Mouse (Mus musculus): Measurements from ENCODE around the gene Wnk2.
"Not testable (repeated sequence)": the region's sequence is repeated elsewhere in the genome, so short reads cannot be mapped to it uniquely, and the experiment has no call there.

Gene Wnk2

DNA sequence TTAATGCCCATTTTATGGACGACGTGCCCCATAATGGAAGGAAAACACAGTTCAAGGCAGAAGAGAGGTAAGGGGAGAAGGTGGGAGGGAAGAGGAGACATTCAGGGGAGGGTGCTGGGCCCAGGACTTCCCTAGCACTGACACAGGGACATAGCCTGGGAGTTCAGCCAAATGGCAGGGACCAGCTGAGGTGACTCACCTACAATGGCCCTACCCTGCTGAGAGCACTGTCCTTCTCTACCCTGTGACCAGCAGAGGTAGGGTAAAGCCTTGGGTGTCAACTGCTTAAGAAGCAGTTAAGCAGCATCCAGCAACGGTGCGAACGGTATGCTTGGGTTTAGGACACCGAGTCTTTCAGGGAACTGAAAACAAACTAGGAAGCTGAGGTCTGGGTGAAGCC lies 58.9 kb downstream of the Wnk2 start:
- DNase-seq = no peak

DNA sequence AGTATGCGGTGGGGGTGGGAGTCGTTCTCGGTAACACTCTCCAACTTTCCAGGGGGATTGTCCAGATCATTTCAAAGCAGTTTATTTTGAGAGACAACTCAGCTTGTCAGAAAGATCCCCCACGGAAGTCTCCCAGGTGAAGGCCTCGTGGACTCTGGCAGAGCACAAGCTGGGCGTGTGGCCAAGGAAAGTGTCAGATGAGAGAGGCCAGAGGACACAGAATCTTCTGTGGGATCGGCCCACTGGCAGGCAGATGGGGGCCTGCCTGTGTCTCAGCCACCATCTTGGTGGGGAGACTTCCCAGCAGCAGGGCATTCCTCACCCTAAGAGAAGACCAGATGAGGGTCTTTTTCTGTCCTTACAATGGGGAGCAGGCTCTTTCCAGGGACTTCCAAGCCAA lies 60.4 kb downstream of the Wnk2 start:
- DNase-seq = no peak

DNA sequence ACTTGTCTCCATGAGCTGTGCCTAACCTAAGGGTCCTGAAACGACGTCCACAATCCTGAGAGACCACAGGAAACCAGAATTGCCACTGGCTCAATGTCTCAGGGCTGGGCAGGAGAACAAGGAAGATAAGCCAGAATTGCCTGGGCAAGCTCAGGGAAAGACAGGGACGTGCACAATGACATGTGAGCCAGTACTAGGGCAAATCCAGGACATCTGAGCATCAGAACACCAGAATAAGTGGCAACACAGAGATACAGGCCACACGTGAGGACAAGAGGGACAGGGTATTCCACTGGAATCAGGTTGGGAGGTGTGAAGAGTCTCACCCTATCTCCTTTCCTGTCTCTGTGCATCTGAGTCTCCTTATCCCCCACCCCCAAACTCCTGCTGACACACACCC lies 61.4 kb downstream of the Wnk2 start:
- no peak for DNase-seq

DNA sequence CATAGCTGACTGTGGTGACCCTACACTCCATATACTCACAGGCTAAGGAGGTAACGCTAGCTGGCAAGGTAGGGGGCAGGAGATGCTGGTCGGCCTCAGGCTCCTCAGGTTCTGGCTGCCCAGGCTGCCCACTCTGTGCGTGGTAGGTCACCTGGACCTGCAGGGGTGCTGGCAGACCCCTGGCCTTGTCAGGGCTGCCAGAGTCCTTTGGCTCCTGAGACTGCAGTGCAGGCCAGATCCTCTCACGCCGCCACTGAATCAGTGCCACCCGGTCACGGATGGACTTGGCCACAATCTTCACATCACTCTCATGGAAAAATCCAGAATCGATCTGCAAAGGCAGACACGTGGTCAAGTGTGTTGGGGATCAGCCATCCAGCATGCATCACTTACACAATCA lies 62.6 kb downstream of the Wnk2 start:
- no peak for DNase-seq

DNA sequence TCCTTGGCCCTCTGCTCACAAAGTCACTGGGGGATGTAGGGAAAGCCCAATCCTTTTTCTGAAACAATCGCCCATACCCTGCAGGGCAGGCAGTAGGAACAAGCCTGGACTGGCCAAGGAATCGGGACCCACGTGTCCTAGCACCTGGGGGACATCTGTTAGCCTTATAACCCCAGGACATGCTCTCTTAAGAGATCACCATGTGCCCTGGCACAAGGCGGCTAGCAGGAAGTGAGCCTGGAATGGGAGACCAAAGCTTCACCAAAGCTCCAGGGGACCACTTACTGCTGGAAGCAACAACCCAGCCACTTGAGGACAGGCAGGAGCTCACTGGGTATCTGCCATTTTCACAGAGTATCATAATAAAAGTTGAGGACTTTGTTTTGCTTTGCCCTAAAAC lies 63.0 kb downstream of the Wnk2 start:
- no peak for DNase-seq

DNA sequence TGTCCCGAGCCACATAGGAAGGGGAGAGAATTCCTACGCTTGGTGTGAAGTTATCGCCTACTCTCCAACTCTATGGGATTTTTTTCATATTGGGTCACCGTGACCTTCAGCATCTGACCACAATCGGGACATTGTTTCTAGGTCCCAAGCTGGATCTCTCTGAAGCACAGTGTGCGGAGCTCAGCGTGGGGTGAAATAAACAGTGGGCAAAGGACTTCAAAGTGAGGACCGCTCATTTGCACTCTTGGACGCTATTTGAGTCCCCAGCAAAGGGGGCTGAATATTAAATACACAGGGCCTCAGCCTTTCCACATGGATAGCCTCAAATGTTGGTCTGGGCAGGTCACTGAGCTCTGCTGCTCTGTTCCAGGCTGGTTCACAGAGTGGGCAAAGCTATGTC lies 63.9 kb downstream of the Wnk2 start:
- no peak for DNase-seq

DNA sequence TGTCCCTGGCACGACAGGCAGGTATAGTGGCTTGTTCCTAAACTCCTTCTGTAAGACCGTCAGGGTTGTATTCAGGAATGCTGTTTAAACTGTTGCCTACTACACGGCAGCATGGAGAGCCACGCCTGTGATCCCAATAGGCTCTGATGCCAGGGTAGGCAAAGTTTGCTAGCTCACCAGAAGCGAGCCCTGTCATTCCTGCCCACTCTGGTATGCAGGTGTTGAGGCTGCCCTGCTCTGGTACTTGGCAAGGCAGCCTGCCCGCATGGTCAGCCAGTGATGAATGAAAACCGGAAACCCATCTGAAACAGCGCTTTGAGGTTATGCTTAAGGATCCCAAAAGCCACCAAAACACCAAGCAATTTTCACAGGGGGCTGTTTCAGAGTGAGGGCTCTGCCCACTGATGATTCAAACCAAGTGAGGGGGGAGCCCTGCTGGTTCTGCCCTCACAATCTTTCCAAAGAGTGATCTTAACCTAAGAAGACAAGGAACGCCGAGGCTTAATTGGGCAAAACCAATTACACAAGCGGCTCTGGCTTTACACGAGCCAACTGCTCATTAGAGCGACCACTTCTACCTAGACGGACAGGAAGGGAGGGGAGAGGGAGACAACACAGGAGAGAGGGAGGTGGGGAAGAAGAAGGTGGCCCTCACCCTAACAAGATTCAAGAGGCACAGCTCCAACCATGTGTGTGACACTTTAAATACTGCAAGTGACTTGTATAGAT lies 65.5 kb downstream of the Wnk2 start:
- DNase-seq = no peak

DNA sequence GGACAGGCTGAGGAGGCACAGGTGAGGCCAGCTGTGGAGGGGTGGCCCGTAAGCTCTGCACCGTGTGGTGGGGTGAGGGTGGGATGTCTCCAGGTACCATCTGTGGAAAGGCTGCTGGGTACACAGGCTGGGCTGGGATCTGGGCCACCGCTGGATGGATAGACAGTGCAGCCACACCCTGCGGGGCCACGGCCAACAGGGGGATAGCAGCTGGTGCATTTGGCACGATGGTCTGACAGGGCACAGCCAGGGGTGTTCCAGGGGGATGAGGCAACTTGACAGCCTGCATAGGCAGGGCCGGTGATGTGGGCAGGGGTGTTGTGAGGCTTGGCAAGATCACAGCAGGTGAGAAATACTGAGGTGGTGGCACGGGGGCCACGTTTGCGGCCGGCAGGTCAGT lies 71.6 kb downstream of the Wnk2 start:
- DNase-seq = no peak

DNA sequence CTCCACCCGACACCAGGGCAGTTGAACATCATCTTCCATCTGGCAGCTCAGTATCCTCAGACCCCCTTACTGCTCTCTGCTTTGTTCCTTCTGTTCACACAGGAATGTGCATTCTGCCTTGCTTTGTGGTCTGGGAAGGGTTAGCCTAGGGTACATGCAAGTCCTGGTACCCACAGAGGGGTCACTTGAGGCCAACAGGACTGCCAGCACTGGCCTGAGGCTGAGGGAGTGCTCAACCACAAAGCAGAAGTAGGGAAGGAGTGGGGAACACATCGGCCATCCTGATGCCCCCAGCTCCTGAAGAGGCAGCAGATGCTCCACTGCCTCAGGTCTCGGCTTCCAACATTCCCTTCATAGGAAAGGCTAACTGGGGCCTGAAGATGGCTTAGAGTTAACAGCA lies 72.4 kb downstream of the Wnk2 start:
- no peak for DNase-seq

DNA sequence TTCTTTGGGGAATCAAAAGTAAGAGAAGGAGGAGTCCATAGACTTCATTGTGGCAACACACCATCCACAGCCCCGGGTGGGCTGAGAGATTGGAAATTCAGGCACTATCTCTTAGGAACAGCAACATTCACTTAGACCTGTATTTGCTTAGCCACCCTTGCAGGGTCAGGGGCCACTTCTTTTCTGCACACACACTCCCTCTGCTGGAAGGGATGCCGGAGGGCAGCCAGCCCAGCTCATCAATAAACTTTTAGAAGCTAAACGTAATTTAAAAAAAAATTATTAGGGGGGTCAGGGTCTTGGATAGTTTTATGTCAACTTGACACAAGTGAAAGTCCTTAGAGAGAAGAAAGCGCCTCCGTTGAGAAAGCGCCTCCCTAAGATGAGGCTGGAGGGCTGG lies 74.5 kb downstream of the Wnk2 start:
- DNase-seq = no peak

DNA sequence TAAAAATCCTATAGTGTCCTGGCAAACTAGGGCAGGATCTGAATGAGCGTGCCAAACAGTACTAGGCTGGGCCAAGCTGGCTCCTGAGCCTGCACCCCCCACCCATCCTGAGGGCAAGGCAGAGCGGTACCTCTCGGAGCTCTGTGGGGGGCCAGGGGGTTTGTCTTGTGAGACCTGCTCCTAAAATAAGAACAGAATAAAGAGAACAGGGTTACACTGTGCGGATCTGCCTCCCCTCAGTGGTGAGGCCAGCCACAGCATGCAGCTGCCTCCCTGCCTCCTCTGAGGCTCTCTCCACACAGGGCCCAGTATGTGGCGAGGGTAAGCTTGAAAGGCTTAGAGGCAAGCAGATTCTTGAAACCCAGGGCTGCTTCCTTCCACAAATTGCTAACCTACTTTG lies 76.0 kb downstream of the Wnk2 start:
- DNase-seq = no peak

DNA sequence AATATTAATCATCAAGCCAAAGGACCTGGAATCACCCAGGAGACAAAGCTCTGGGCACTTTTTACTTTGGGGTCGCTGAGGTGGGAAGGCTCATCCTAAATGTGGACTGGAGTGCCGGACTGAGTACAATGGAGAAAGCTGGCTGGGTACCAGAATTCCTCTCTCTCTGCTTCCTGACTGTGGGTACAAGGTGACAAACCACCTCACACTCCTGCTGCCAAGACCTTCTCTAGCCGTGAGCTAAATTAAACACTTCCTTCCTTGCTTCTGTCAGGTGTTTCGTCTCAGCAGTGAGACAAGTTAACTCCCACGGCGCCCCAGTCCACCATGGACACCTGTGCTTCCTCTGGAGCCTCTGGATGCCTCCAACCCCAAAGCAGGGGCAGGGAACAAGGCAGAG lies 77.8 kb downstream of the Wnk2 start:
- no peak for DNase-seq

DNA sequence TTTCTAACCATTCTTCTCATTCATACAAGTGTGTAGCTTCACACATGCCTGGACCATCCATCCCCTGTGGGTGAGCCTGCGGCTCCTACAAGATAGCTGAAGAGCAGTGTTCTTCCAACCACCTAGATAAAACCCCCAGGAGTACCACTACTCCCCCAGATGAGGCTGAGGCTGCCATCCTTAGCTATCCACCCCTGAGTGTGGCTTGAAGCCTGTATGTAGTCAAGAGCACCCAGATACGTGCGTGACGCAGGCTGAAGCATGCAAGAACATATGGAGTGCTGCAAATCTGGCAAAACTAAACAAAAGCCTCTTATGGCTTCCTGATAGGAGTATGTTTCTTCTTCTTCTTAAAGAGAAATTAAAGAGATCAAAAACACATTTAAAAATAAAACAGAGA lies 78.4 kb downstream of the Wnk2 start:
- no peak for DNase-seq

DNA sequence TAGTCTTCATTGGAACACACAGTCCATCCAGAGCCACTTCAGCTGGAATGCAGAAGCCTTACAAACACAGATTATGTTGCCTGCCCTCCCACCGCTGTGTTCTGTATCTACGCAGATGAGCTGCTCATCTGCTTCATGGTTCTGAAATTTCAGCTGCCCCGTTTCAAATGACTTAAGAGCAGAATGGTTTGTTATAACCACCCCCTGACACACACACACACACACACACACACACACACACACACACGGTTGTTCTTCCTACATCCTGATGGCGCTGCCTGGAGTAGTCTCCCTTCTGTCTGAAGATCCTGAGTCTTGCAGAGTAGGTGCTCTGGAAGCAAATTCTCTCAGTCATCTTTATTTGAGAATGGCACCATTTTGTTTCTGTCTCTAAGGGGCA lies 83.6 kb downstream of the Wnk2 start:
- no peak for DNase-seq

DNA sequence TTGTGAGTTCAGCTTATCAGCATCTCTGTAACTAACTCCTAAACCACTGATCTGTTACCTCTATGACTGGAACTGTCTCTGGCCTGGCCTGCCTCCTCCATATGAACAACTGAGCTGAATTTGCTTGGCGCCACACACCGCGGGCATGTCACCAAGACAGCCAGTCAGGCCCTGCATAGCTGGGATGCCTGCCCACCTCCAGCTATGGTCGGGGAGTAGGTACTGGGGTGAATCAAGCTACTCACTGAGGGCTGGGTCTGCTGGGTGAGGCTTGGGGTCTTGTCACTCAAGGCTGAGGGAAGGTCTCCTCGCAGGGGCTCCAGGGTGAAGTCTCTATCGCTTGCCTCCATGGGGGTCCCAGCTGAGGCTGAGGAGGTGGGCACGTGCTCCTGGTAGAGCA lies 87.4 kb downstream of the Wnk2 start:
- no peak for DNase-seq

DNA sequence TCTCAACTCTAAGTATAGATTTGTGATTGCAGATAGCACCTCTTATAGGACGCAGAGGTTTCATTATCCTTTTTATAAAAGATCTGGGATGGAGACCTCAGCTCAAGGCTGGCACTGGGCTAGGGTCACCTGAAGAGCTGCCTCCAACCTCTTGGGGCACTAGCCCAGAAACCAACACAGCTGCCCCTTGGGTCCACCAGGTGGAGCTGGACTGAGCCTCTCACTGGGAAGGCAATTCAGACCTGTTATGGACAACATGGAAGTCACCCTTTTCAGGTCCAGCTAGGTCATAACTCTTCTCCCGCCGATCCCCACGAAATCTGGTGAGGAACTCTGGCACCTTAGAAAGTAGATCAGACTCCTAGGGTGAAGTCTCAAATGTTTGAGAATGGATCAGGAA lies 89.3 kb downstream of the Wnk2 start:
- peak; percentile 21 to 39 for DNase-seq

DNA sequence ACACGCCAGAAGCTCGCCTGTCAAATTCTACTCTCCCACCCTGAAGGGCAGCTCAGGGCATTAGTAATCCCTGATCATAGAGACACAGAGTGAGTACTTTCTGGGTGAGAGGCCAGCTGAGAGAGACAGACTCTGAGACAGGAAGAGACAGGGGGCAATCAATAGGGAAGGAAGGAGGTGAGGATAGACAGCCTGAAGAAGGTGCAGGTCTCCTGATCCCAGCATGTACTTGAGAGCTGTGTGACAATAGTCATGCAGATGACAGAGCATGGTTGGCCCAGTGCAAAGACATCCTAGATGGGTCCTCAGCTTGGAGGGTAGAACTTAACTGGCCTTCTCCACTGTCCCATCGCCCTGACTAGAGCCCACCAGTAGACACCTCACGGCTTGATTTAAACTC lies 91.5 kb downstream of the Wnk2 start:
- DNase-seq = no peak

DNA sequence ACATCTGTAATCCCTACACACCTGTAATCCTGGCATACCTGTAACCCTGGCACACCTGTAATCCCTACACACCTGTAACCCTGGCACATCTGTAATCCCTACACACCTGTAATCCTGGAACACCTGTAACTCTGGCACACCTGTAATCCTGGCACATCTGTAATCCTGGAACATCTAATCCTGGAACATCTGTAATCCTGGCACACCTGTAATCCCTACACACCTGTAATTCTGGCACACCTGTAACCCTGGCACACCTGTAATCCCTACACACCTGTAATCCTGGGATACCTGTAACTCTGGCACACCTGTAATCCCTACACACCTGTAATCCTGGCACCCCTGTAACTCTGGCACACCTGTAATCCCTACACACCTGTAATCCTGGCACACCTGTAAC lies 93.1 kb downstream of the Wnk2 start:
- DNase-seq = not testable (repeated sequence)

DNA sequence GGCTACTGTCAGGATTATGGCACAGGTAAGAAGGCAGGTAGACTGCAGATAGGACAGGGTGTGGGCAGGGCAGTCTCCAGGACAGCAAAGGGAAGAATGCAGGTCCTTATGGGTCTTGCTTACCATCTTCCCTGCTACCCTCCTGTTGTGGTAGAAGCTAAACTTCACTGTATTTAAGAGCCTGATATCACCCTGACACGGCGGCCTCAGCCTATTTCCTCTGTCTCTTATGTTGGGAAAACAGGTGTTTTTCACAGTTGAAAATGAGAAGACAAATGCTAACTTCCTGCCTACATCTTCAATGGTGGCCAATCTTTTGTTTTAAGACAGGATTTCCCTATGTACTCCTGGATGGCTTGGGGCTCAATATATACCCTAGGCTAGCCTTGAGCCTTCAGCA lies 94.5 kb downstream of the Wnk2 start:
- no peak for DNase-seq

DNA sequence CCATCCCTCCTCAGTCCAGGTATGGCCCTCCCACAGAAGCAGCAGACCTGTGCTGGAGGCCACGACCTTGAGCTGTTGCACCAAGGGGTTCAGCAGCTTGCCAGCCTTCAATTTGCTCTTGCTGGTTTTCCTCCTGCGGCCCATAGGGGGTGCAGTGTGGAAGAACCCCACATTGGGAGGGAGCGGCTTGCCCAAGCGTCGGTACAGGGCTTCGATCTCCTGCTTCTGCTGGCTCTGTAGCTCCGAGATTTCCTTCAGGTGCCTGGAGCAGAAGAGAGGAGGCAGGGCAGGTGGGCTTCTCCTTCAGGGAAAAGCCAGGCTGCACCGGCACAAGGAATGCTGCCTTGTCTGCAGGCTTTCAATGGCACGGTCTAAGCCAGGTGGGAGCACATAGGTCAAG lies 95.3 kb downstream of the Wnk2 start:
- DNase-seq = no peak

DNA sequence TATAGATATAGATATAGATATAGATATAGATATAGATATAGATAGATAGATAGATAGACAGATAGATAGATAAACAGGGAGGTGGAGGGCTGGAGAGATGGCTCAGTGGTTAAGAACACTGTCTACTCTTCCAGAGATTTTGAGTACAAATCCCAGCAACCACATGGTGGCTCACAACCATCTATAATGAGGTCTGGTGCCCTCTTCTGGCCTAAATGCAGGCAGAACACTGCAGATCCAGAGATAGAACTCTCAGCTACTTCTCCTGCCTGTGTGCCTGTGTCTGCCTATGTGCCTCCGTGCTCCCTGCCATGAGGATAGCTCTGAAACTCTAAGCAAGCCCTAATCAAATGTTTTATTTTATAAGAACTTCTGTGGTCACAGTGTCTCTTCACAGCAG lies 100.4 kb downstream of the Wnk2 start:
- DNase-seq = no peak

DNA sequence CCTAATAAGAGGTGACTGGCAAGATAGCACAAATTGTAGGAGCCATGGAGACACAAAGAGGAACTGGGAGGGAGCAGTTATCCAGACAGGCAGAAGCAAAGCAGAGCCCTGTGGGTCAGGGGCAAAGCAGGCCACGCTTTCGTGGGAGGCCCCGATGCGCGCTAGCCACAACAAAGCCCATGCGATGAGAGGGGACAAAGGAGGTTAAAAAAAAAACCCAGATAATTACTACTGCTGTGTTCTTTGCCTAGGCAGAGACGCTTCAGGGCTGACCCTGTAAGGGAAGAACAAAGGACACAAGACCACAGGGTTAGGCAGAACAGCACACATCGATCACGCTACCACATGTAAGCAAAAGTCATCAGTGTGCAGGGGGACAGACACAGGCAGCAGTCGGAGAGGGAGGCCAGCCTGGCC lies 103.7 kb downstream of the Wnk2 start:
- DNase-seq = no peak

DNA sequence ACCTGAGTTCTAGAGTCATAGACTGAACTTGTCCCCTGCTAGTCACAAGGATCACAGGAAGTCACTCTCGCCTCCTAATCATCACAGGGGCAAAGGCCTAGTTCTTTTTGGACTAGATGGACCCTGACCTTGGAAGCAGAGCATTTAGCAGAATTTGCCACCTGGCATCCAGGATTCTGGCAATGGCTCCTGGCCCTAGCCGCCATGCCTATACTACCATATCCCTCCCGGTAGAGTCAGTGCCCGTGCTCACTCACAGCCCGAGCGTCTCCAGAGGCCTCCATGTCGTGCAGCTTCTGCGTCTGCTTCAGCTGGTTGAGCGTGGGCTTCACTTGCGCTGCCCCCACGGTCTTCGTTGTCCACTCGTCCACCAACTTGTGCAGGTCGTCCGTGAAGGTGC lies 105.4 kb downstream of the Wnk2 start:
- no peak for DNase-seq

DNA sequence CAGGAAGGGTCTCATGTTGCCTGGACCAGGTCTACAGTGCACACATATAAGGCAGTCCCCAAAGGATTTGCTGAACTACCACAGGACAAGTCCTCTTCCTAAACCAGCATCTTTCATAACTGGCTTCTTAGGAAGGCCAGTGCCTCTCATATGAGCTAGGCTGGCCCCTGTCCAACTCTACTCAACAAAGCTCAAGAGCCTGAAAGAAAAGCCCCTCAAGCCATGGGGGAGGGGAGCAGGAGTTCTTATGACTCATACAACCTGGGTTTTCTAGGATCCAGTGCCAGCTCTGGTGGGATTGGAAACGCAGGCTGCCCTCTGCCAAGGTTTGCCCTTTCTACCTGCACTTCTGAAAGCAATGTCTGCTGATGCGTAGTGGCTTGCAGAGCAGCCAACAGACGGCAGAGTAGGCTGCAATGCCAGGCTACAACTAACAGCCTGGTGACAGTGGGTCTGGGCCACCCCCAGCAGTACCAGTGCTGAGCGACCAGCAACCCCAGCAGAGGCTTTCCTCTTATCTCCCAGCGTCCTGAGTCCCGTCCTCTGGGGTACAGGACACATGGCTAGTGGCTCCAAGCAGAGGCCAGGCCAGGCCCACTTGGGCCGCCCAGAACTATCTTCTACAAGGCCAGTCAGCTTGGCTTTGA lies 110.8 kb downstream of the Wnk2 start:
- DNase-seq = peak; percentile 13 to 41

DNA sequence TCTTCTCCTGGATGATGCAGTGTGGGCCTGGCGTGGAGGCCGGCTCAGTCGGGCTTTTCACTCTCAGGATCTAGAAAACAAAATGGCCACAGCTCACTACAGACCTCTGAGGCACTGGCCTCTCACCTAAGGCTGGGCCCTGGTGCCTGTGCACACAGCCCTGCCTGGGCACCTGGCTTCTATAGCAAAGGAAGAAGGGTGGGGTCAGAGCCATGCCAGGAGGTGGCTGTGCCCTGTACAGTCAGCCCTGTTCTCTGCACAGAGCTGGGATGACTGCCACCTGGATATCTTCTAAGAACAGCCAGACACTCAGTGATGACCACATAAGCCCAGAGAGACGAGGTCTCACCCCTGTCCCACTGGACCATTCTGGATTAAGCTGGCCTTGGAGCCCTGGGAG lies 111.4 kb downstream of the Wnk2 start:
- DNase-seq = no peak

Measured in lung, adult 18-20 months (tissue).